Mouse (Mus musculus) midbrain, embryonic 11.5 days (tissue): ENCODE measurements at regions not wholly inside any gene's neighbourhood (a gene's known extent, or its start where the extent isn't known, plus 50 kb on each side); places are given as distances from the start of the nearest gene placed in this dataset.

Source experiments
- ATAC-seq: fragments of 200-750 bp; cut with Nextera tagmentation; 2 replicates; pipeline ENCODE4 v1.8.0; 2017; ENCODE audit warnings: moderate TSS enrichment, moderate library complexity; ENCODE audit not compliant: low FRiP score
- DNase-seq: peaks from one replicate; pipeline ENCODE4 v3.0.0; 2015; ENCODE audit warnings: low spot score; ENCODE audit errors: missing footprints
- H3K27ac ChIP-seq: fragments of 300-500 bp; sonication (generic); 2 replicates; pipeline ENCODE4 v1.5.1; 2014; ENCODE audit warnings: low read depth, low read length
- H3K27me3 ChIP-seq: fragments of 300-500 bp; sonication (generic); 2 replicates; pipeline ENCODE4 v1.6.1; 2014; ENCODE audit warnings: mild to moderate bottlenecking, low read length, moderate library complexity, mixed read lengths; ENCODE audit not compliant: control insufficient read depth, insufficient read depth
- H3K36me3 ChIP-seq: fragments of 300-500 bp; sonication (generic); 2 replicates; pipeline ENCODE4 v1.6.1; 2014; ENCODE audit warnings: mild to moderate bottlenecking, low read length, moderate library complexity, mixed read lengths; ENCODE audit not compliant: control insufficient read depth, insufficient read depth
- H3K4me1 ChIP-seq: fragments of 300-500 bp; sonication (generic); 2 replicates; pipeline ENCODE4 v1.6.1; 2014; ENCODE audit warnings: low read length; ENCODE audit not compliant: control insufficient read depth, insufficient read depth
- H3K4me2 ChIP-seq: fragments of 300-500 bp; sonication (generic); 2 replicates; pipeline ENCODE4 v1.6.1; 2014; ENCODE audit warnings: mild to moderate bottlenecking, moderate library complexity
- H3K4me3 ChIP-seq: fragments of 300-500 bp; sonication (generic); 2 replicates; pipeline ENCODE4 v1.5.1; 2014; ENCODE audit warnings: low read depth, low read length
- H3K9ac ChIP-seq: fragments of 300-500 bp; sonication (generic); 2 replicates; pipeline ENCODE4 v1.6.1; 2014; ENCODE audit warnings: low read length
- H3K9me3 ChIP-seq: fragments of 300-500 bp; sonication (generic); 2 replicates; pipeline ENCODE4 v1.6.1; 2016; ENCODE audit warnings: low read length; ENCODE audit not compliant: control insufficient read depth
- WGBS: fragments of 180-500 bp; shearing (Covaris S2); extraction: QIAGEN DNeasy Blood & Tissue Kit; methylation state at CpG from one replicate; pipeline ENCODE4 v1.1.7; 2014; 5-methylcytosine and 5-hydroxymethylcytosine counted together

DNA sequence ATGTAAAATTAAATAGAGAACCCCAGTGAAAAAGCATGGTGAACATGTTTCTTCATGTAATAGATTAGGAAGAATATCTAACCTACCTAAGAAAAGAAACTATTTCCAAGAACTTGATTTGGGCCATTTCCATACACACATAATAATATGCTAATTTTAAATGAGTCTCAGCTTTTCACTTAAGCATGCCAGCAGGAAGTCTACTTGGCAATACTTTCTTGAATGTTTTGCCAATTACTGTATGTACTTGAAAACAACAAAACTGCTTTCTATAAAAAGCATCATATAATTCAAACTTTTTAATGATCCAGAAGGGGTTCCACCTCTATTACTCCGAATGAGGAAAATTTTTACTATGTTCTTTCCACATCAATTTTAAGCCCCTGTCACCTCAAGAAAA is 1036.9 kb downstream of the Pcdh17 start:
- H3K4me3 ChIP-seq, result no peak overlapping the region
- H3K27me3 ChIP-seq, result no peaks in the 10 kb centered on the region
- H3K9ac ChIP-seq, result no peak overlapping the region
- no peaks in the 10 kb centered on the region for H3K9me3 ChIP-seq
- H3K4me1 ChIP-seq, result no peaks in the 10 kb centered on the region
- WGBS, result 89% methylated on average over 1 of the region's 1 CpGs
- H3K27ac ChIP-seq, result no peak overlapping the region
- DNase-seq (no peak), ATAC-seq (no peak)
- H3K4me2 ChIP-seq, result no peak overlapping the region
- H3K36me3 ChIP-seq, result no peaks in the 10 kb centered on the region

DNA sequence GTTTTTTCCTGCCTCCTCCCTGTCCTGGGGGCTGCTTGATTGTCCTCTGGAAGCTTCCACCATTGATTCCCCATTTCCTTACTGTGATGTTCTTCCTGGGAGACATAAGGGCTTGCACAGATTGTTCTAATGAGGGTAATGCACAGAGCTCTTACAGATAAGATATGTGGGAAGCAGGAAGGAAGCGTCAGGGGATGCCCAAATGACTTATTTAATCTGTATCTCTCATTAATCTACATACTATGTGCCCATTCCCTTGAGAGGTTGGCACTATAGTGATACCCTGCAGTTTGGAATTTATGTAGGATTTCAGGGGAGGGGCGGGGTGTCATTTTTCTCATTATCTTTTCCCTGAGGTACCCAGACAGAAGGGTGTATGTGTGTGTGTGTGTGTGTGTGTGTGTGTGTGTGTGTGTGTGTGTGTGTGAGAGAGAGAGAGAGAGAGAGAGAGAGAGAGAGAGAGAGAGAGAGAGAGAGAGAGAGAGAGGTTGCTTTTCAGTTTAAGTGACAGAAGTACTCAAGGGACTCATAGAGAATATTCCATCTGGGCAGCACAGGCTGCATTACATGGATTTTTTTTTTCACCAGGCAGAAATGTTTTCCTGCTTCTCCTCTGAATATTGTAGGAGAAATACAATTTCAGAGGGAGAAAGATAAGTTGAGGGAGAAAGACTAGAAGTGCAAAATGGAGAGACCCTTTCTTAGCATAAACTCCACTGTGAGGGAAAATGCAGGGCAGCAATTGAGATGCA is 1064.2 kb downstream of the Pcdh17 start:
- ATAC-seq (no peak), DNase-seq (no peak)
- Histone ChIP-seq H3K9ac (no peak overlapping the region), H3K36me3 (no peaks in the 10 kb centered on the region), H3K4me2 (no peak overlapping the region), H3K4me1 (no peaks in the 10 kb centered on the region), H3K9me3 (no peaks in the 10 kb centered on the region), H3K27me3 (no peaks in the 10 kb centered on the region), H3K27ac (no peak overlapping the region), H3K4me3 (no peak overlapping the region)
- WGBS, result 73% methylated on average over 2 of the region's 2 CpGs

DNA sequence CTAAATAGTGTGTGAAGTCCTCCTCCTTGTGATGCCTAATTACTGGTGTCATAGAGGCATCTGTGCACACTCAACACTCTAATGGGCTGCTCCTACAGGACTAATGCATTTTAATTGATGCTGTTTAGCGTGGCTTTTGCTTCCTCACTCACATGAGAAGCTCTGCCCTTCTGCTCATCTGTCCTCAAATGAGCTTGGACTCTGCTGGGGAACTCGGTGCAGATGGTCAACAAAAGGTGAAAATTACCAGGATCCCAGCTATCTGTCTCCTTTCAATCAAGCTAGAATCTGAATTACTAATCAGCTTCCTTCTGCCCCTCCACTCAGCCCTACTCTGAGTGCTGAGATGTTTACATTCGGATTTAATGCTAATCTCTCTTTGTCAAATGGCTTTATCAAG is 1065.2 kb downstream of the Pcdh17 start:
- ATAC-seq (peak; percentile 90), DNase-seq (no peak)
- H3K9me3 ChIP-seq, result no peaks in the 10 kb centered on the region
- H3K4me1 ChIP-seq, result no peaks in the 10 kb centered on the region
- WGBS, result 12% methylated on average over 3 of the region's 3 CpGs
- no peak overlapping the region for H3K9ac ChIP-seq
- H3K4me3 ChIP-seq, result no peak overlapping the region
- no peak overlapping the region for H3K27ac ChIP-seq
- H3K27me3 ChIP-seq, result no peaks in the 10 kb centered on the region
- H3K36me3 ChIP-seq, result no peaks in the 10 kb centered on the region
- no peak overlapping the region for H3K4me2 ChIP-seq
